Mouse (Mus musculus) small intestine, adult 2 months (tissue): ENCODE measurements around the gene Grik3. TPM values are rescaled to one million over a fixed set of nuclear protein-coding genes. Genes with fewer than 3 reads are reported as not detected.

ENCODE experiments used
- H3K27ac ChIP-seq: fragments of 200-500 bp; 2 replicates; pipeline ENCODE4 v1.5.1; 2012; ENCODE audit warnings: low read depth, low read length, control low read depth, inconsistent platforms; ENCODE audit not compliant: insufficient read depth
- H3K27me3 ChIP-seq: fragments of 200-500 bp; 2 replicates; pipeline ENCODE4 v1.6.1; 2012; ENCODE audit warnings: mild to moderate bottlenecking, moderate library complexity, low read length, inconsistent platforms; ENCODE audit not compliant: control insufficient read depth, insufficient read depth
- H3K36me3 ChIP-seq: fragments of 200-500 bp; 2 replicates; pipeline ENCODE4 v1.6.1; 2012; ENCODE audit warnings: mild to moderate bottlenecking, low read length, control low read depth, inconsistent platforms; ENCODE audit not compliant: control insufficient read depth, insufficient read depth
- H3K4me1 ChIP-seq: fragments of 200-500 bp; 2 replicates; pipeline ENCODE4 v1.6.1; 2012; ENCODE audit warnings: low read length, inconsistent platforms, mixed read lengths; ENCODE audit not compliant: control insufficient read depth, insufficient read depth, insufficient read length
- H3K4me3 ChIP-seq: fragments of 200-500 bp; 2 replicates; pipeline ENCODE4 v1.5.1; 2012; ENCODE audit warnings: low read depth, mild to moderate bottlenecking, control low read depth, inconsistent platforms, low read length, moderate library complexity
- CTCF ChIP-seq: fragments of 200-500 bp; IDR thresholded peaks from 2 replicates; pipeline ENCODE4 v1.5.1; 2012; ENCODE audit warnings: low read depth, mild to moderate bottlenecking, control low read depth, inconsistent platforms, low read length, moderate library complexity, mixed read lengths; ENCODE audit not compliant: insufficient replicate concordance, insufficient read length; ENCODE audit errors: extremely low read depth
- POLR2A ChIP-seq: fragments of 200-500 bp; IDR thresholded peaks from 2 replicates; pipeline ENCODE4 v1.6.1; 2012; ENCODE audit warnings: low read depth, mild to moderate bottlenecking, control low read depth, inconsistent platforms, low read length, moderate library complexity
- WGBS: fragments of 180-500 bp; shearing (Covaris S2); methylation state at CpG from one replicate; pipeline ENCODE4 v1.1.7; 2018; 5-methylcytosine and 5-hydroxymethylcytosine counted together
- polyA plus RNA-seq: library from polyadenylated mRNA; depleted of rRNA; stranded (reverse); fragments of >200 nt; gene quantifications from 2 replicates; pipeline ENCODE4 v1.2.3, GENCODE M21; 2012

The Grik3 gene
- polyA plus RNA-seq, 1 experiment, result 0.18 TPM

DNA sequence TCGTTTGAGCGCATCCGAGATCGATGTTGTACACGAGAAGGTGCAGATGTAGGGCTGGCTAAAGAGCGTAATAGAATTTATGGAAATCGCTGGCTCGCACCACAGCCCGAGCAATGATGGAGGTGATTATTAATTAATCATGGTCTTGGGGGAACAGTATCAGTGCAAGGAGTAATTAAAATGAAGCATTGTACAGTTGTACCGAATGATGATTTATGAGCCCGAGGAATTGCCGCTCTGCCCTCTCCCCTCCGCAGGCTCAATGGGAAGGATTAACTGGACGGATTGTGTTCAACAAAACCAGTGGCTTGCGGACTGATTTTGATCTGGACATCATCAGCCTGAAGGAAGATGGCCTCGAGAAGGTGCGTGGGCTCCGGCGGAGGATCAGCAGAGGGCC lies 165.5 kb downstream of the Grik3 start:
- H3K4me3 ChIP-seq, result no peak overlapping the region
- no peaks in the 10 kb centered on the region for H3K27me3 ChIP-seq
- 72% methylated on average over 19 of the region's 19 CpGs for WGBS
- TF ChIP-seq CTCF (no peak), POLR2A (no peak)
- H3K4me1 ChIP-seq, result no peaks in the 10 kb centered on the region
- no peaks in the 10 kb centered on the region for H3K36me3 ChIP-seq
- H3K27ac ChIP-seq, result no peak overlapping the region

GRCm38 (mm10) chr4:125658376-125658775 lies 167.9 kb downstream of the Grik3 start:
- Histone ChIP-seq H3K36me3 (no peaks in the 10 kb centered on the region), H3K4me3 (no peak overlapping the region), H3K27ac (no peak overlapping the region), H3K27me3 (no peaks in the 10 kb centered on the region), H3K4me1 (no peaks in the 10 kb centered on the region)
- WGBS, result 28% methylated on average over 8 of the region's 8 CpGs
- TF ChIP-seq POLR2A, result no peak
- TF ChIP-seq CTCF, result no peak

- H3K4me1 ChIP-seq, result no peaks in the 10 kb centered on the region
- 72% methylated on average over 6 of the region's 6 CpGs for WGBS
- H3K36me3 ChIP-seq, result no peaks in the 10 kb centered on the region
- no peak for TF ChIP-seq CTCF
- no peak for TF ChIP-seq POLR2A
- no peaks in the 10 kb centered on the region for H3K27me3 ChIP-seq
- no peak overlapping the region for H3K4me3 ChIP-seq
- no peak overlapping the region for H3K27ac ChIP-seq
These were observed 171.5 kb downstream of the Grik3 start for GRCm38 (mm10) chr4:125661982-125662381.

DNA sequence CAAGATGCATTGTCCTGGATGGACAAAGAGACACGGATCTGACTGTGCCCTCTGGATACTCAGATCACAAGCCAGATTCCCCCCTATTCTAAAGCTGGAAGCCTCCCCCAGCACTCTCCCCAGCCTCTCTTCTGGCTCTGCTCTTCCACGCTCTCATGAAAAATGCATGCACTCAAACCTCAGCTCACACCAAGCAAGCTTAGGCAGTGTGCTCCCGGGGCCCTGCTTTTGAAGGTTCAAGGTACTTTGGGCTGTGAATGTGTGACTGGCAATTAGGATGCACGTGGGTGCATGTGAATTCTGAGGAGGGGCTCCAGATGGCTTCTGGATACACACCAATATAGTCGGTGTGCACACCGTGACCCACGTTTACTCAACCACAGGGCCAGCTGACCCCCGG lies 172.8 kb downstream of the Grik3 start:
- no peak for TF ChIP-seq CTCF
- TF ChIP-seq POLR2A, result no peak
- Histone ChIP-seq H3K27ac (no peak overlapping the region), H3K36me3 (no peaks in the 10 kb centered on the region), H3K27me3 (no peaks in the 10 kb centered on the region), H3K4me3 (no peak overlapping the region), H3K4me1 (no peaks in the 10 kb centered on the region)
- 67% methylated on average over 8 of the region's 8 CpGs for WGBS

- Histone ChIP-seq H3K27ac (no peak overlapping the region), H3K36me3 (no peaks in the 10 kb centered on the region), H3K4me3 (no peak overlapping the region), H3K27me3 (no peaks in the 10 kb centered on the region), H3K4me1 (no peaks in the 10 kb centered on the region)
- 63% methylated on average over 5 of the region's 5 CpGs for WGBS
- no peak for TF ChIP-seq CTCF
- TF ChIP-seq POLR2A, result no peak
These were observed 175.5 kb downstream of the Grik3 start for GRCm38 (mm10) chr4:125665955-125666354.

GRCm38 (mm10) chr4:125682007-125682406 lies 191.5 kb downstream of the Grik3 start:
- Histone ChIP-seq H3K4me3 (no peak overlapping the region), H3K27me3 (no peaks in the 10 kb centered on the region), H3K27ac (no peak overlapping the region), H3K4me1 (no peaks in the 10 kb centered on the region), H3K36me3 (no peaks in the 10 kb centered on the region)
- no peak for TF ChIP-seq CTCF
- no peak for TF ChIP-seq POLR2A
- 92% methylated on average over 13 of the region's 13 CpGs for WGBS

DNA sequence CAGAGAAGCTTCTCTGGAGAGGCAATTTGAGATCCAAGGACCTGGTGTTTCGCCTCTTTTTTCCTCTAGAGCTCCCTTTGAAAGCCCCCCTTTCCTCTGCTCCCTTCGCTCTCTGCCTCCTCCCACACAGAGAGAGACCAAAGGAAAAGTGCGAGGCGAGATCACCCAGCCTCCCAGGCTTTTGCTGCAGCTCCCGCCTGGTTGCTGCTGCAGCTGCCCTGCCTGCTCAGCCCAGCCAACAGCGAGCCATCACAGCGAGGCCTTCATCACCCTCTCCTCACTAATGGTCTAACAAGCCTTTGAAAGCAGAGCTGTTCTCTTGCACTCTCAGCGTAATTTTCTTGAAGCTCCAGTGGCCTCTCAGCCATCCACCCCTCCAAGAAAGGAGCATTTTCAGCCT lies 196.6 kb downstream of the Grik3 start:
- no peaks in the 10 kb centered on the region for H3K4me1 ChIP-seq
- WGBS, result 51% methylated on average over 8 of the region's 8 CpGs
- TF ChIP-seq POLR2A, result no peak
- TF ChIP-seq CTCF, result no peak

DNA sequence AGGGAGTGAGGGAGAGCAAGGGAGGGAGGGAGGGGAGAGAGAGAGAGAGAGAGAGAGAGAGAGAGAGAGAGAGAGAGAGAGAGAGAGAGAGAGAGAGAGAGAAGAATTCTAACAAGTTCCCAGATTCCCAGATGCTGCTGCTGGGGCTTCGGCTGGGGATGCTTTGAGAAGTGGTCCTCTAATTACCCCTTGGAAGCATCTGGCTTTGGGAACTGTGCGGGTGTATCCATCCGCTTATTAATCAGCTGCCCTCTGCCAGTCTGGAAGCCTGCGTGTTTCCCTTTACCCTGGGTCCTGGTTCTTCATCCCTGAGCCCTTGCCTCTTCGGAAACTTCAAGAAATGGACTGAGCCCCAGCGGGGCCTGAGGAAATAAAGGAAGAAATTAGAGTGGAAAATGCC lies 204.9 kb downstream of the Grik3 start:
- Histone ChIP-seq H3K4me3 (no peak overlapping the region), H3K4me1 (no peaks in the 10 kb centered on the region), H3K27ac (no peak overlapping the region), H3K27me3 (no peaks in the 10 kb centered on the region), H3K36me3 (no peaks in the 10 kb centered on the region)
- no peak for TF ChIP-seq POLR2A
- TF ChIP-seq CTCF, result no peak
- 65% methylated on average over 6 of the region's 6 CpGs for WGBS

More for the DNA sequence above, 196.6 kb downstream of the Grik3 start:
- Histone ChIP-seq H3K27ac (no peak overlapping the region), H3K27me3 (no peaks in the 10 kb centered on the region), H3K36me3 (no peaks in the 10 kb centered on the region), H3K4me3 (no peak overlapping the region)
